Mouse (Mus musculus): Measurements from ENCODE around the gene Ptpn22.

DNA sequence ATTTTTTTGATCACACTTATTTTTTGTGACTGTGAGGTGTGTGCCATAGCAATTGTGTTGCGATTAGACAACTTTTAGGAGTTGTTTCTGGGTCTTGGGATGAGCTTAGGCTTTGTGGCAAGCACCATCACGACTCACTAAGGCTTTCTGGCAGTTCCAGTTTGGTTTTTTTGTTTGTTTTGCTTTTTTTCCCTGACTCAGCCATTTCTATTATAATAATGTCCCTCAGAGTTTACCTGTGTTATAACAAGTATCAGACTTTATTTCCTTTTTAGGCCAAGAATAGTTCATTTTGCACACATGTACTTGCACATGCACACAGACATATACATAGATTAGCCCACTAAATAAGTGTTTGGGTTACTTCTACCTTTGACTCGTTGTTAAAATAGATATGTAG lies 101.0 kb downstream of the Ptpn22 start:
- TF ChIP-seq CTCF (IDR thresholded peaks at IDR 0.05; ENCODE audit: borderline replicate concordance, extremely low read depth, insufficient read depth, insufficient read length) (no peak), POLR2A (IDR thresholded peaks at IDR 0.05; ENCODE audit: borderline replicate concordance, extremely low read depth, insufficient read depth, insufficient read length, poor library complexity, severe bottlenecking) (no peak)
